Mouse (Mus musculus): Measurements from ENCODE around the gene Tcte3.
"Not testable (repeated sequence)": the region's sequence is repeated elsewhere in the genome, so short reads cannot be mapped to it uniquely, and the experiment has no call there.

Gene Tcte3

GRCm38 (mm10) chr17:15041175-15041729, at the start of gene Tcte3, which contains the start of the genes Ermard and Gm3448:
Gene Tcte3 (minus strand): TSS chr17:15041488.
Gene Ermard (plus strand): TSS chr17:15041208.
Gene Gm3448 (minus strand): TSS chr17:15041537.
- peak; percentile 24 for DNase-seq

DNA sequence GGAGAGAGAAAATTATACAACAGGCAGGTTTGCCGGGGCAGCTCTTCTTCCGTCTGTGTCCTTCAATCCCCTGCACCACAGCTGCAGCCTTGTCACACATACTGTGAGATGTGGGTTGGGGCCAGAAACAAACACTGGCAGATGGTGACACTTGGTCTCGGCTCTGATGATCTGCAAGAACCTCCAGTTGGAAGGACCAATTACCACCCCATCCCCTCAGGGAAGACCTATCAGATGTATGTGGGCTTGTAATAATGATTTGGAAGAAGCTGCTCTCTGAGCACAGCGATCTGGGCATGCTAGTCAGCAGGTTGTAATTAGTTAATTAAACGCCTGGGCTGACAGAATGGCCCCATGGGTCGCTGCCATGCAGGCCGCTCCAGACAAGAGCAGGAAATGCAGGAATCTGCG, 47.3 kb upstream of the Tcte3 start:
- peak; percentile 16 for DNase-seq

- no peak for DNase-seq
Observed at GRCm38 (mm10) chr17:15088166-15088565, 46.9 kb upstream of the Tcte3 start.

- no peak for DNase-seq
Observed at GRCm38 (mm10) chr17:15085006-15085405, 43.7 kb upstream of the Tcte3 start.

GRCm38 (mm10) chr17:15084226-15084848, 43.0 kb upstream of the Tcte3 start:
- no peak for DNase-seq

GRCm38 (mm10) chr17:15077536-15077935, 36.2 kb upstream of the Tcte3 start:
- no peak for DNase-seq

DNA sequence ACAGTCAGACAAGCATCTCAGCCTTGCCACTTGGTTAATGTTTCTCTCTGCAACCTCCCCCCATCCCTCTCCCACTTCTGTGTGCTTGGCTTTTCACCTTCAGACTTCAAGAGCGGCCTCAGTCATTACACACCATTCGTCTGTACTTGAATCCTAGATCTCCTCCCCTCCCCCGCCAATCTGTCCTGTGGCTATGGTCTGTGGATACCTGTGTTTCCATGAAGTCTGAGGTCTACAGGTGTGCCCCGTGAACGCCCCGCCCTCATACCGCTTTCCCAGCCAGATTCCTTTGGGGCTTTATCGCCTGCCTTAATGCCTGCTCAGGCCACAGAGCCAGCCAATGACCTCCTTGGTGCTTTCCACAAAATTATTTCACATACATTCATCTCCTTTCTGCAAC, 33.7 kb upstream of the Tcte3 start:
- no peak for DNase-seq

- no peak for DNase-seq
Observed at GRCm38 (mm10) chr17:15072211-15072610, 30.9 kb upstream of the Tcte3 start.

- no peak for DNase-seq
Observed at GRCm38 (mm10) chr17:15069124-15069523, 27.8 kb upstream of the Tcte3 start.

DNA sequence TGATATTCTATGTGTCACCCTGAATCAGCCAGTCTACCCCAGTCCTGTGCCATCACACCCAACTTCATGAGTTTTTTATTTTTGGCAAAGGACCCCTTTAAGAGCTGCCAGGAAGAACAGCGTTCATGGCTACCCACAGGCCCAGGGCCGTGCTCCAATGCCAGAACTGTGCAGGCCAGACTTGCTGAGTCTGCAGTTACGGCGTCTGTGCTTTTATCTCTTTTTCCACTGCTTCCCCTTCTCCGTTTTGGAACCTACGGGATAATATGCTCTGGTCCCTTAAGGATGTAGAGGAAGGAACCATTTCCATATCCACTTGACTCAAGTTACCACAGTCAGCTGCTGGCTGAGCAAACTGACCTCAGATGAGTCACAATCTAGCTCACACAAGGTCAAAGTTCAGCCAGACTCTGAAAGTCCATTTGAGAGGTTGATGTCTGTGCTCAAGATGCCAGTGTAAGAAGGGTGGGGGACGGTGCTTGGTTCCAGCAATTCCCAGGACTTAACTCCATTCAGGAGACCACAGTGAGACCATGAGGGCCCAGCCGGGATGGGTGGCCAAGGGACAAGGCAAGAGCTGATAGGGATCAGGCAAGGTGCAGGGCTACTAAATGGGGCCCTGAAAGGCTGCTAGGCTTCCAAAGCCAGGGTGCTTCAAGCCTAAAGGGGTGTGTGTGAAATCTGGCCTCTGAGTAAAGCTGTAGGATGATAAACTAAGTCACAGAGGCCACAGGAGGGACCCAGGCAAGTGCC, 26.9 kb upstream of the Tcte3 start:
- DNase-seq = no peak

DNA sequence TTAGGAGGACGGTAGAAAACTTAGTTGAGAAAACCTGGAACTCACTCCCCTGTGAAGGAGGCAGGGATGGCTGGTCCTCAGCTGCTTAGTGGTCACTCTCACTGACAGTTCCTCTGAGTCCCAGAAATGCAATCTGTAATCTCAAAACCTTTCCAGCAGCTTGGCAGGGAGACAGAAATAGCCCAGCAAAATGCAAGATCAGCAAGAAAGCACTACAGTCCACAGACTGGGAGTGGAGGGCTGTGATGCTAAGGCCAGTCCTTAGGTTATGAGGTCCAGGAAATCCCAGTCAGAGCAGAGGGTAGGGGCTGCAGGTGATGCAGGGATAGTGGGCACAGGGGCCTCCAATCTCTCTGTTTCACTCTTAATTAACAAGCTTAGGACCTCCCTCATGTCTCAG, 25.6 kb upstream of the Tcte3 start:
- DNase-seq = no peak

GRCm38 (mm10) chr17:15066066-15066465, 24.8 kb upstream of the Tcte3 start:
- no peak for DNase-seq

DNA sequence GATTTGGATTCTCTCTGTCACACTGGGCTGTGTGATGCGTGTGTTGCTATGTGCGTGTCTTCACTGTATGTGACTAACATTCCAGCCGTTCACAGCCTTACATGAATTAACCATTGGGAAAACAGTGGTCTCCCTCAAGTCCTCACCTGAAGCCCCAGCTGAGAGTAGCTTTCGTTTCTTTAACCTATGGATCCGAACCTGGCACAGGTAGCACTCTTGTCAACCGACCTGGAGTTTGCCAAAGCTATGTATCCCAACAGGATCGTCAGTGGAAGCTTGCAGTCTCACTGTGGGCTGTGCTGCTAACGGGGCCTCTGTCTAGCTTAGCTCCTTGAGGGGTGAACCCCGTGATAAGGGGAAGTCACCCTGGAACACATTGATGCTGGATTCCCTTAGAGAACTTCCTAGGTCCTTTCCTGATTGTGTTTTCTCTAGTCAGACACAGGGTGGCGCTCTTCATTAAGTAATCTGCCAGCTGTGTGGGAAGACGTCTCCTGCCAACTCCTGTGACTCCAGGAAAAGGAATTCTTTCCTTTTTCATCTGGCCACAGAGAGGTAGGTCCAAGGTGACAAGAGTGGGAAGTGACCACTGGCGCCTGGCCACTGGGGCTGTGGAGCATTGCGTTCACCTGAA, 24.2 kb upstream of the Tcte3 start:
- DNase-seq = peak; percentile 39

DNA sequence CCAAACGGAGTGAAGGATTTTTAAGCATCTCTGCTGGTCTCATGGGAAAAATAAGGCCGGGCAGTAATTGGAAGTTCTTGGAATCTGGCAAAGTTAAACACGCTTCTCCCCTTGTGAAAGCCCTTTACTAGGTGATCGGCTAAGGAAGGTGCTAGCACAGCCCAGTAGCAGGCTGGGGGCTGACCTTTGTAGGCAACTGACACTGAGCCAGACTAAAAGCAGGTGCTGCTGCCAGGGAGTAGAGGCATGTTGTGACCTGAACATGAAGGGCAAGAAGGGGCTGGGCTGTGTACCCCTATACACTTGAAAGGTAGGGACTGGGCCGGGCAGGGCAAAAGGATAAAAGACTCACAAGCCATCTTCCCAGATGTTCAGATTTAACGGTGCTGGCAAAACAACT, 19.1 kb upstream of the Tcte3 start:
- DNase-seq = no peak

DNA sequence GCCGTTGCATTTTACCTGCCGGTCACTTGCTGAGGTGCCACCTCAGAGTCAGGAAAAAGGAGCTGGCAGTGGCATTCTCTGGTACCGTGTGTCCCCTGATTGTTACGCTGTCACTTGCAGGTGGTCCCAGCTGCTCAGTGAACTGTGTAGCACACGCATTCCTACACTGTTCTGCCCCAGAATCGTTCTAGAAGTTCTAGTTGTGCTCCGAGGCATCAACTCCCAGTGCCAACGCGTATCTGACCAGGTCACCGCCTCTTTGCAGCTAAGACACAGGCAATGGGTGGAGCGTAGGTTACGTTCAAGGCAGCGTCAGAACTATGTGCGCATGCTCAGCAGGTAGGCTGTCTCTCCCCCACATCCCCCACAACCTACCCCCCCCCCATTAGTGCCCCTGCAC, 18.4 kb upstream of the Tcte3 start:
- no peak for DNase-seq

GRCm38 (mm10) chr17:15058161-15058591, 16.9 kb upstream of the Tcte3 start:
- DNase-seq = no peak

DNA sequence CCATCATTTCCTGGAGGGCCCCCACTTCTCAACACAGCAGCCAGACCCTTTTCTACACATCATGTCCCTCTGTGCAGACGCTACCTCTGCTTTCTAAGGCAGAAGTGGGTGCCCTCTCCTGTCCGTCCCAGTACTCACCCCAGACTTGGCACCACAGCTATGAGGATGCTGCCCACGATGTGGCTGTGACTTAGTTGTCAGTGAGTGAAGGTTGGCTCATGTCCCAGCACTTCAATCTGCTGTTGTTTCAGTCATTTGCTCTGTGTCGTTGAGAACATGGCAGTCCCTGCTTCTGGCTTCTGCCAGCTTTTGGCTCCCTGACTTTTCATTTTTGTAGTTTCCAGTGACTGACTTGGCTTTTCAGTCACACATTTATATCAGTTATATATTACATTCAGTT, 14.6 kb upstream of the Tcte3 start:
- DNase-seq = no peak

DNA sequence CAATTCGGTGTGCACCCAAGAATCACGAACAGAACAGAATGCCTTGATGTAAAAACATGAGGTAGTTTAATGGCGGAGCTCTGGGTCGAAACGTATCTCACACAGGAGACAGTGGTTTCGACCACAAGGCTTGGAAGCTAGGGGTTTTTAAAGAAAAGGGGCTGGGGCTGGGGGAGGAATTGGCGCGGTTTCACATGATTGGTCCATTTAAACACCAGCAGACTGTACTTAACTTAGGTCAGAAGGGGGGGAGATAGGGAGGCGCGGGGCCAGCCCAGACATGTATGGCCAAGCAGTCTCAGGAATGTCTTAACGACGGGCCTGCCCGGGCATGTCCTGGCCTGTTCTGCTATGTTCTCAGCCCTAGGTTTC, 12.5 kb upstream of the Tcte3 start:
- not testable (repeated sequence) for DNase-seq

DNA sequence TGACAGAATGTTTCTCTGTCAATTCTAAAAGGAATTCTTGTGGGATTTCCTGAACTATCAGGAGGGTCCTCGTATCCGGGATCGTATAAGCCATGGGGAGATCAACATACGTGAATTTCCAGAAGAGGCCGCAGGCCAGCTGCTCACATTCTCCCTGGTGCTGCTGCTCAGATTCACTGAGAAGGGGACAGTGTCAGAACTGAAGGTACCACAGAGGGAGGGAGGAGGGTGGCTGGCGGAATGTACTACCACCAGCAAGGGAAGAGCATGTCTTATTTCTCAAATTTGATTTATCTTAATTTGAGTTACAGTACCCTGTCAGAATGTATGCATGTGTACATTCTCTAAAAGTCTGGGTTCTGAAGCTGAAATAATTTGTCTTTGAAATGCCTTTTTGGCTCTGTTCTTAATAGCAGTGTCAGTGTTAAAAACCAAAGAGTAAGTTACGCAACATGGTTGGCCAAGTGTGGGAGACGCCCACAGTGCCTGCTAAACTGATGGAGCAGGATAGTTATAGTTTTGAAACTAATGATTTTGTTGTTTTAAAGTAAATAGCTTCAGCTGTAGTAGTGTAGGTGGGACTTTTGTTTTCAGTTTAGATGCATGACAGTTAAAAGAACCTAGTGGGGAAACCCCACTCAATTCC, 12.0 kb upstream of the Tcte3 start:
- not testable (repeated sequence) for DNase-seq

DNA sequence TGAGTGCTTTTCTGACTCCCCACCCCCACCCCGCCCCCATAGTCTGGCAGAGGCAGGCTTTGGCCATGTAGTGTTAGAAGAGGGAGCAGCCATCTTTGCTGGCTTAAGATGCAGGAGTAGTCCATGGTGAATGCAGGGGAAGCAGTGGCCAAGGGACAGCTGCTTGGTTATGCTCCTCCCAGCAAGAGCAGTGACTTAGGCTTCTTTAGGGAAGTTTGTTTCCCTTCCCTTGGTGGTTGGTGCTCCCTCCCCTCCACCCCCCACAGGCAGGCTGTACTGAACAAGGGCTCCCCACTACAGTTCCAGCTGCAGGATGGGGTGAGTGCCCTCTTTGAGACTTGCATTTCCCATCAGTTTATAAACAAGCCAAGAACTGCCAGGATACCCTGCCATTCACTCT, 11.5 kb upstream of the Tcte3 start:
- not testable (repeated sequence) for DNase-seq

- not testable (repeated sequence) for DNase-seq
Observed at GRCm38 (mm10) chr17:15050338-15050737, 9.1 kb upstream of the Tcte3 start.

- DNase-seq = not testable (repeated sequence)
Observed at GRCm38 (mm10) chr17:15040455-15040854, 833 bp downstream of the Tcte3 start.

DNA sequence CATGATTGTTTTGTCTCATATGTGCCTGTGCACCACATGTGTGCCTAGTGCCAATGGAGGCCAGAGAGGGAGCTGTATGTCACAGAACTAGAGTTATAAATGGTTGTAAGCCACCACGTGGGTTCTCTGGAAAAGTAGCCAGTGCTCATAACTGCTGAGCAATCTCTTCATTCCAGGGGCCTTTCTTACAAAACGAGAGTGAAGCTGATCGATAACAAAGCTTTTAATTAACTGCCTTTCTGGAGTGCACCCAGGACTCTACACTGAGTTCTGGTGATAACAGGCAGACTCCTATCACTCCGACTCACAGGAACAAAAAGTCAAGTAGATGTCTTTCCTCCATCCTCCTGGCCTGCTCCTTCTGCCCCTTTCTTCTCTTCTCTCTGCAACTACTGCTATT, 9.9 kb downstream of the Tcte3 start:
- DNase-seq = not testable (repeated sequence)
